Mouse (Mus musculus): ENCODE measurements around the gene Lmnb2.

- no peak for TF ChIP-seq POLR2A (IDR thresholded peaks at IDR 0.05; ENCODE audit: control insufficient read depth, extremely low read depth, insufficient read depth, low read length, poor library complexity)
- peak; percentile 51; the same call in 1 of the 2 replicates for TF ChIP-seq CTCF (IDR thresholded peaks at IDR 0.05; ENCODE audit: borderline replicate concordance, control insufficient read depth, extremely low read depth, insufficient read depth, low read length, poor library complexity)
These were observed 37.9 kb downstream of the Lmnb2 start for GRCm38 (mm10) chr10:80880131-80880641.

Measured in thymus, adult 2 months (tissue).